Mouse (Mus musculus): ENCODE results near the gene Cdc27. TPM values are rescaled to one million over a fixed set of nuclear protein-coding genes. Genes with fewer than 3 reads are reported as not detected.
A peak's percentile ranks its signal among the peaks of the same experiment; 100 is the strongest.

Gene Cdc27
- polyA plus RNA-seq, 1 experiment from 2014 or later, result 41.6 TPM

GRCm38 (mm10) chr11:104566097-104566496 is 15.7 kb upstream of the Cdc27 start:
- H3K4me3 ChIP-seq (ENCODE audit: low read depth, low read length), result no peak overlapping the region
- no peak overlapping the region for H3K4me2 ChIP-seq
- DNase-seq (ENCODE audit: low spot score), result no peak
- no peak overlapping the region for H3K9ac ChIP-seq (ENCODE audit: low read depth, low read length)
- H3K27ac ChIP-seq (ENCODE audit: low read depth, low read length), result no peak overlapping the region
- no peaks in the 10 kb centered on the region for H3K36me3 ChIP-seq (ENCODE audit: control insufficient read depth, insufficient read depth, low read length)
- ATAC-seq (replicated peaks; ENCODE audit: low FRiP score), result no peak
- no peaks in the 10 kb centered on the region for H3K4me1 ChIP-seq (replicated peaks; ENCODE audit: control insufficient read depth, insufficient read depth, low read length)
- WGBS, result 83% methylated on average over 6 of the region's 6 CpGs
- no peaks in the 10 kb centered on the region for H3K27me3 ChIP-seq (replicated peaks; ENCODE audit: control insufficient read depth, insufficient read depth, low read length)
- 0 out of 2 replicates have a peak, but pooled peaks cover 5% of the 10 kb centered on the region for H3K9me3 ChIP-seq (ENCODE audit: control insufficient read depth, low read length)

GRCm38 (mm10) chr11:104565172-104565571 is 14.8 kb upstream of the Cdc27 start:
- 0 out of 2 replicates have a peak, but pooled peaks cover 5% of the 10 kb centered on the region for H3K9me3 ChIP-seq (ENCODE audit: control insufficient read depth, low read length)
- H3K4me3 ChIP-seq (ENCODE audit: low read depth, low read length), result no peak overlapping the region
- 81% methylated on average over 9 of the region's 9 CpGs for WGBS
- ATAC-seq (replicated peaks; ENCODE audit: low FRiP score), result no peak
- DNase-seq (ENCODE audit: low spot score), result no peak
- no peaks in the 10 kb centered on the region for H3K27me3 ChIP-seq (replicated peaks; ENCODE audit: control insufficient read depth, insufficient read depth, low read length)
- H3K4me2 ChIP-seq, result no peak overlapping the region
- H3K27ac ChIP-seq (ENCODE audit: low read depth, low read length), result no peak overlapping the region
- H3K9ac ChIP-seq (ENCODE audit: low read depth, low read length), result no peak overlapping the region
- H3K36me3 ChIP-seq (ENCODE audit: control insufficient read depth, insufficient read depth, low read length), result no peaks in the 10 kb centered on the region
- no peaks in the 10 kb centered on the region for H3K4me1 ChIP-seq (replicated peaks; ENCODE audit: control insufficient read depth, insufficient read depth, low read length)

GRCm38 (mm10) chr11:104563496-104563895 is 13.1 kb upstream of the Cdc27 start:
- H3K27ac ChIP-seq (ENCODE audit: low read depth, low read length), result no peak overlapping the region
- 59% methylated on average over 1 of the region's 1 CpGs for WGBS
- H3K4me2 ChIP-seq, result no peak overlapping the region
- H3K27me3 ChIP-seq (replicated peaks; ENCODE audit: control insufficient read depth, insufficient read depth, low read length), result no peaks in the 10 kb centered on the region
- no peak for DNase-seq (ENCODE audit: low spot score)
- H3K36me3 ChIP-seq (ENCODE audit: control insufficient read depth, insufficient read depth, low read length), result no peaks in the 10 kb centered on the region
- H3K9ac ChIP-seq (ENCODE audit: low read depth, low read length), result no peak overlapping the region
- H3K4me1 ChIP-seq (replicated peaks; ENCODE audit: control insufficient read depth, insufficient read depth, low read length), result no peaks in the 10 kb centered on the region
- no peaks in the 10 kb centered on the region for H3K9me3 ChIP-seq (ENCODE audit: control insufficient read depth, low read length)
- ATAC-seq (replicated peaks; ENCODE audit: low FRiP score), result no peak
- H3K4me3 ChIP-seq (ENCODE audit: low read depth, low read length), result no peak overlapping the region

- WGBS, result 63% methylated on average over 2 of the region's 2 CpGs
- Histone ChIP-seq H3K4me2 (no peak overlapping the region), H3K36me3 (ENCODE audit: control insufficient read depth, insufficient read depth, low read length) (no peaks in the 10 kb centered on the region), H3K4me1 (replicated peaks; ENCODE audit: control insufficient read depth, insufficient read depth, low read length) (peaks cover 6% of the 10 kb centered on the region; the same call in 1 of the 2 replicates), H3K9ac (ENCODE audit: low read depth, low read length) (no peak overlapping the region), H3K27ac (ENCODE audit: low read depth, low read length) (no peak overlapping the region), H3K9me3 (ENCODE audit: control insufficient read depth, low read length) (no peaks in the 10 kb centered on the region), H3K27me3 (replicated peaks; ENCODE audit: control insufficient read depth, insufficient read depth, low read length) (no peaks in the 10 kb centered on the region), H3K4me3 (ENCODE audit: low read depth, low read length) (no peak overlapping the region)
- DNase-seq (ENCODE audit: low spot score) (no peak), ATAC-seq (replicated peaks; ENCODE audit: low FRiP score) (no peak)
Measured at GRCm38 (mm10) chr11:104560971-104561370, 10.6 kb upstream of the Cdc27 start.

- Histone ChIP-seq H3K27ac (ENCODE audit: low read depth, low read length) (no peak overlapping the region), H3K27me3 (replicated peaks; ENCODE audit: control insufficient read depth, insufficient read depth, low read length) (no peaks in the 10 kb centered on the region), H3K4me1 (replicated peaks; ENCODE audit: control insufficient read depth, insufficient read depth, low read length) (peaks cover 6% of the 10 kb centered on the region; the same call in 1 of the 2 replicates), H3K36me3 (ENCODE audit: control insufficient read depth, insufficient read depth, low read length) (no peaks in the 10 kb centered on the region), H3K9me3 (ENCODE audit: control insufficient read depth, low read length) (no peaks in the 10 kb centered on the region), H3K4me3 (ENCODE audit: low read depth, low read length) (no peak overlapping the region), H3K9ac (ENCODE audit: low read depth, low read length) (no peak overlapping the region), H3K4me2 (no peak overlapping the region)
- WGBS, result 69% methylated on average over 4 of the region's 4 CpGs
- DNase-seq (ENCODE audit: low spot score) (no peak), ATAC-seq (replicated peaks; ENCODE audit: low FRiP score) (no peak)
Measured at GRCm38 (mm10) chr11:104558651-104559403, 8.4 kb upstream of the Cdc27 start.

GRCm38 (mm10) chr11:104558065-104558464 is 7.6 kb upstream of the Cdc27 start:
- Histone ChIP-seq H3K4me3 (ENCODE audit: low read depth, low read length) (no peak overlapping the region), H3K27me3 (replicated peaks; ENCODE audit: control insufficient read depth, insufficient read depth, low read length) (no peaks in the 10 kb centered on the region), H3K9me3 (ENCODE audit: control insufficient read depth, low read length) (no peaks in the 10 kb centered on the region), H3K4me2 (no peak overlapping the region), H3K9ac (ENCODE audit: low read depth, low read length) (no peak overlapping the region), H3K27ac (ENCODE audit: low read depth, low read length) (no peak overlapping the region), H3K4me1 (replicated peaks; ENCODE audit: control insufficient read depth, insufficient read depth, low read length) (peaks cover 6% of the 10 kb centered on the region; the same call in 1 of the 2 replicates), H3K36me3 (ENCODE audit: control insufficient read depth, insufficient read depth, low read length) (no peaks in the 10 kb centered on the region)
- no peak for ATAC-seq (replicated peaks; ENCODE audit: low FRiP score)
- 59% methylated on average over 4 of the region's 4 CpGs for WGBS
- no peak for DNase-seq (ENCODE audit: low spot score)

GRCm38 (mm10) chr11:104549438-104550405 is 698 bp downstream of the Cdc27 start:
- Histone ChIP-seq H3K9ac (ENCODE audit: low read depth, low read length) (peak overlapping the region; percentile 100), H3K9me3 (ENCODE audit: control insufficient read depth, low read length) (no peaks in the 10 kb centered on the region), H3K27ac (ENCODE audit: low read depth, low read length) (peak overlapping the region; percentile 92), H3K36me3 (ENCODE audit: control insufficient read depth, insufficient read depth, low read length) (no peaks in the 10 kb centered on the region), H3K27me3 (replicated peaks; ENCODE audit: control insufficient read depth, insufficient read depth, low read length) (no peaks in the 10 kb centered on the region), H3K4me1 (replicated peaks; ENCODE audit: control insufficient read depth, insufficient read depth, low read length) (peaks cover 25% of the 10 kb centered on the region), H3K4me2 (peak overlapping the region; percentile 82), H3K4me3 (ENCODE audit: low read depth, low read length) (peak overlapping the region; percentile 95)
- under 1% methylated on average over 53 of the region's 53 CpGs for WGBS
- ATAC-seq (replicated peaks; ENCODE audit: low FRiP score) (peak; percentile 69), DNase-seq (ENCODE audit: low spot score) (peak; percentile 56)

GRCm38 (mm10) chr11:104547502-104547901 is 2.9 kb downstream of the Cdc27 start:
- 73% methylated on average over 3 of the region's 3 CpGs for WGBS
- Histone ChIP-seq H3K4me3 (ENCODE audit: low read depth, low read length) (no peak overlapping the region), H3K4me1 (replicated peaks; ENCODE audit: control insufficient read depth, insufficient read depth, low read length) (peaks cover 30% of the 10 kb centered on the region), H3K27ac (ENCODE audit: low read depth, low read length) (no peak overlapping the region), H3K9me3 (ENCODE audit: control insufficient read depth, low read length) (no peaks in the 10 kb centered on the region), H3K9ac (ENCODE audit: low read depth, low read length) (no peak overlapping the region), H3K27me3 (replicated peaks; ENCODE audit: control insufficient read depth, insufficient read depth, low read length) (no peaks in the 10 kb centered on the region), H3K4me2 (no peak overlapping the region), H3K36me3 (ENCODE audit: control insufficient read depth, insufficient read depth, low read length) (peaks cover 3% of the 10 kb centered on the region)
- ATAC-seq (replicated peaks; ENCODE audit: low FRiP score) (no peak), DNase-seq (ENCODE audit: low spot score) (no peak)
